Mouse (Mus musculus): ENCODE results near the gene Ptpn3.

GRCm38 (mm10) chr4:57282179-57282578 lies 19.5 kb downstream of the Ptpn3 start:
- TF ChIP-seq PAX5 (IDR thresholded peaks at IDR 0.05; ENCODE audit: low read length) (no peak), MAX (IDR thresholded peaks at IDR 0.05; ENCODE audit: low read length) (no peak), CTCF (conservative IDR thresholded peaks at IDR 0.05 in 1 of 2, IDR thresholded peaks at IDR 0.05 in 1 of 2; ENCODE audit: low read depth in 2 of 2, low read length in 2 of 2) (no peak), E2F4 (IDR thresholded peaks at IDR 0.05; ENCODE audit: insufficient replicate concordance, low read depth, low read length) (no peak), POLR2A (IDR thresholded peaks at IDR 0.05; ENCODE audit: low read depth, low read length) (no peak), CHD2 (IDR thresholded peaks at IDR 0.05; ENCODE audit: low read length) (no peak), SMC3 (IDR thresholded peaks at IDR 0.05; ENCODE audit: low read depth, low read length) (no peak), RAD21 (IDR thresholded peaks at IDR 0.05; ENCODE audit: low read depth, low read length) (no peak), ZC3H11A (IDR thresholded peaks at IDR 0.05; ENCODE audit: low read depth, low read length) (no peak), TCF12 (IDR thresholded peaks at IDR 0.05; ENCODE audit: low read depth, low read length) (no peak)
